In the genomic region with DNA sequence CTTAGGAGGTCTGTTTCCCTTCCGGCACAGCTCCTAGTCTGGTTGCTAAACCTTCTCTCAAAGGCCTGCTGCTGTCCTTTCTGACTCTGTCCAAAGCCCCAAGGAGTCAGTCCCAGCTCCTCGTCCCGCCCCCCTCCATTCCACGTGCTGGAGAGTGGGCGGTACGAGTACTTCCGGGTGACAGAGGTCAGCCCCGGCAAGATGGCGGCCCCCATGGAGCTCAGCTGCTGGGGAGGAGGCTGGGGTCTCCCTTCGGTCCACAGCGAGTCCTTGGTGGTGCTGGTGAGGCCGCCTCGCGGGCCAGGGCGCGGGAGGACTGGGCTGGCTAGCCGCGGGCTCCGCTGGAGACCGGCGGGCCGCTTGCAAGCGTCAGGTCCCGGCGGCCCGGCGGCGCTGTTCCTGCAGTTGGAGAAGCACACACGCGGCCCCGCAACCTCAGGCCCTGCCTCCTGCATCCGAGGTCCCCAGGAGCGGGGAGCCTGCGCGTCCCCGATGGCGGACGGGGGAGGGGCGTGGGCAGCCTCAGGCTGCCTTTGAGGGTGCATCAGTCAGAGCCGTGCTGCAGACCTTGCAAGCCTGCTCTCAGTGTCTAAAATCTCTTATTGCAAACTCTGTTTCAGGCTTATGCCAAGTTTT, we compare ENCODE assay signal across 7 mouse cellular contexts. TPM values are rescaled to one million over a fixed set of nuclear protein-coding genes. Genes with fewer than 3 reads are reported as not detected.
DNase-seq lines count a peak whose midpoint lies in the region; ATAC-seq and TF ChIP-seq lines count a peak whose summit lies in the region.

A gene (plus strand): TSS at position 175 of the 636 bp plus-strand sequence.

- H3K79me2 ChIP-seq in heart, adult 2 months (replicated peaks; ENCODE audit: control insufficient read depth, insufficient read depth, low read length), result no peaks in the 10 kb centered on the region

- H3K36me3 ChIP-seq in embryonic facial prominence, embryonic 12.5 days, result peaks cover 23% of the 10 kb centered on the region
- no peaks in the 10 kb centered on the region; the same call in 1 of the 2 replicates for H3K36me3 ChIP-seq in heart, adult 2 months (ENCODE audit: control insufficient read depth, insufficient read depth, low read length)
- no peaks in the 10 kb centered on the region; the same call in none of the 2 replicates for H3K36me3 ChIP-seq in kidney, adult 2 months (ENCODE audit: control insufficient read depth, insufficient read depth, low read length)
- H3K36me3 ChIP-seq in limb, embryonic 12.5 days, result peaks cover 28% of the 10 kb centered on the region
- H3K36me3 ChIP-seq in midbrain, embryonic 14.5 days (ENCODE audit: control insufficient read depth, insufficient read depth, low read length), result peaks cover 23% of the 10 kb centered on the region

- peak; percentile 93 for ATAC-seq in embryonic facial prominence, embryonic 12.5 days (ENCODE audit: insufficient number of reproducible peaks, insufficient read depth, low FRiP score, low TSS enrichment)
- ATAC-seq in limb, embryonic 12.5 days (ENCODE audit: insufficient number of reproducible peaks, insufficient read depth, low FRiP score, low TSS enrichment, low read depth), result peak; percentile 94
- ATAC-seq in midbrain, embryonic 14.5 days (ENCODE audit: low FRiP score, low TSS enrichment), result peak; percentile 99

- TF ChIP-seq CTCF in heart, adult 2 months (IDR thresholded peaks at IDR 0.05), result 0 out of 2 replicates have a peak, but pooled peaks have one; percentile 7
- no peak for TF ChIP-seq CTCF in kidney, adult 2 months (conservative IDR thresholded peaks at IDR 0.05; ENCODE audit: insufficient read depth, insufficient read length, low read depth, low read length)

- peak within 1 kb of the TSS; percentile 73 for H3K4me2 ChIP-seq in embryonic facial prominence, embryonic 12.5 days (replicated peaks)
- H3K4me2 ChIP-seq in limb, embryonic 12.5 days, result peak within 1 kb of the TSS; percentile 68
- peak within 1 kb of the TSS; percentile 78 for H3K4me2 ChIP-seq in midbrain, embryonic 14.5 days (ENCODE audit: low read length)

- DNase-seq in adrenal gland, postnatal 25 days, result peak; percentile 87
- peak; percentile 85 to 87 for DNase-seq in heart, adult 2 months
- peak; percentile 86 for DNase-seq in kidney, adult 2 months
- DNase-seq in midbrain, embryonic 14.5 days, result peak; percentile 92
- peak; percentile 58 for DNase-seq in spleen, adult 12 weeks (ENCODE audit: low spot score)

- 0 out of 2 replicates have a peak, but pooled peaks cover 3% of the 10 kb centered on the region for H3K4me1 ChIP-seq in embryonic facial prominence, embryonic 12.5 days
- H3K4me1 ChIP-seq in heart, adult 2 months (ENCODE audit: control insufficient read depth, insufficient read depth, low read length), result no peaks in the 10 kb centered on the region; the same call in 1 of the 2 replicates
- H3K4me1 ChIP-seq in kidney, adult 2 months (ENCODE audit: control insufficient read depth, insufficient read depth, low read length), result peaks cover 3% of the 10 kb centered on the region; the same call in 1 of the 2 replicates
- H3K4me1 ChIP-seq in limb, embryonic 12.5 days (replicated peaks), result peaks cover 7% of the 10 kb centered on the region
- 0 out of 2 replicates have a peak, but pooled peaks cover 7% of the 10 kb centered on the region for H3K4me1 ChIP-seq in midbrain, embryonic 14.5 days (ENCODE audit: control insufficient read depth, insufficient read depth, low read length)

- no peaks in the 10 kb centered on the region for H3K27me3 ChIP-seq in embryonic facial prominence, embryonic 12.5 days
- H3K27me3 ChIP-seq in heart, adult 2 months (ENCODE audit: control insufficient read depth, insufficient read depth, low read length), result no peaks in the 10 kb centered on the region
- no peaks in the 10 kb centered on the region for H3K27me3 ChIP-seq in kidney, adult 2 months (replicated peaks; ENCODE audit: control insufficient read depth, insufficient read depth, low read length)
- H3K27me3 ChIP-seq in limb, embryonic 12.5 days, result no peaks in the 10 kb centered on the region
- H3K27me3 ChIP-seq in midbrain, embryonic 14.5 days (ENCODE audit: control insufficient read depth, insufficient read depth, low read length), result no peaks in the 10 kb centered on the region

- 2% methylated on average over 40 of the region's 40 CpGs for WGBS in embryonic facial prominence, embryonic 12.5 days
- WGBS in heart, adult 2 months, result 2% methylated on average over 40 of the region's 40 CpGs
- WGBS in kidney, adult 2 months, result 2% methylated on average over 40 of the region's 40 CpGs
- WGBS in limb, embryonic 12.5 days, result 3% methylated on average over 40 of the region's 40 CpGs
- 3% methylated on average over 40 of the region's 40 CpGs for WGBS in midbrain, embryonic 14.5 days

- H3K27ac ChIP-seq in embryonic facial prominence, embryonic 12.5 days, result peak within 1 kb of the TSS; percentile 89
- peak within 1 kb of the TSS; percentile 60 for H3K27ac ChIP-seq in heart, adult 2 months
- H3K27ac ChIP-seq in kidney, adult 2 months (ENCODE audit: insufficient read depth, low read depth, low read length), result no peak within 1 kb of the TSS
- H3K27ac ChIP-seq in limb, embryonic 12.5 days, result peak within 1 kb of the TSS; percentile 90
- peak within 1 kb of the TSS; percentile 86 for H3K27ac ChIP-seq in midbrain, embryonic 14.5 days (replicated peaks; ENCODE audit: low read depth, low read length)

- intact Hi-C loops in heart, adult 2 months (cut with DNase I), result no loop called here

- no peak for TF ChIP-seq EP300 in heart, adult 2 months (IDR thresholded peaks at IDR 0.05; ENCODE audit: insufficient read depth, low read depth, low read length)

- H3K9me3 ChIP-seq in embryonic facial prominence, embryonic 12.5 days, result no peaks in the 10 kb centered on the region
- no peaks in the 10 kb centered on the region for H3K9me3 ChIP-seq in limb, embryonic 12.5 days
- no peaks in the 10 kb centered on the region for H3K9me3 ChIP-seq in midbrain, embryonic 14.5 days (ENCODE audit: control insufficient read depth, low read length)

- peak; percentile 36; the same call in 1 of the 2 replicates for TF ChIP-seq POLR2A in heart, adult 2 months (IDR thresholded peaks at IDR 0.05; ENCODE audit: insufficient read depth, low read depth, low read length)
- TF ChIP-seq POLR2A in kidney, adult 2 months (IDR thresholded peaks at IDR 0.05; ENCODE audit: low read depth, low read length), result no peak

- peak within 1 kb of the TSS; percentile 72 for H3K9ac ChIP-seq in embryonic facial prominence, embryonic 12.5 days
- peak within 1 kb of the TSS; percentile 82 for H3K9ac ChIP-seq in heart, adult 2 months (ENCODE audit: low read depth, low read length)
- H3K9ac ChIP-seq in limb, embryonic 12.5 days (replicated peaks), result peak within 1 kb of the TSS; percentile 83
- peak within 1 kb of the TSS; percentile 79 for H3K9ac ChIP-seq in midbrain, embryonic 14.5 days (replicated peaks; ENCODE audit: low read length)

- peak within 1 kb of the TSS; percentile 83 for H3K4me3 ChIP-seq in embryonic facial prominence, embryonic 12.5 days
- peak within 1 kb of the TSS; percentile 96 for H3K4me3 ChIP-seq in heart, adult 2 months
- peak within 1 kb of the TSS; percentile 97 for H3K4me3 ChIP-seq in kidney, adult 2 months (ENCODE audit: insufficient read depth, low read depth, low read length)
- H3K4me3 ChIP-seq in limb, embryonic 12.5 days (replicated peaks), result peak within 1 kb of the TSS; percentile 79
- peak within 1 kb of the TSS; percentile 91 for H3K4me3 ChIP-seq in midbrain, embryonic 14.5 days (replicated peaks; ENCODE audit: low read depth, low read length)

RNA-seq across cellular contexts. Expression of the gene that starts here (rescaled TPM):
- total RNA-seq in adrenal gland, postnatal 25 days (2021), result 22.6 and 25.0 TPM in 2 replicates
- 5.1 and 5.4 TPM in 2 replicates for polyA plus RNA-seq in embryonic facial prominence, embryonic 12.5 days (2016; fragmentation: Nextera tagmentation; extraction: Ambion mirVana)
- 1 to 10 TPM; 4.3 to 6.3 TPM for total RNA-seq in heart, adult 2 months (2021)
- polyA plus RNA-seq in heart, adult 2 months (2012; rRNA removed), result 4.0 and 7.8 TPM in 2 replicates
- 5.0 and 5.4 TPM in 2 replicates for polyA plus RNA-seq in kidney, adult 2 months (2012; rRNA removed)
- 4.9 and 5.4 TPM in 2 replicates for polyA plus RNA-seq in limb, embryonic 12.5 days (2016; fragmentation: Nextera tagmentation; extraction: Ambion mirVana)
- 6.7 and 8.4 TPM in 2 replicates for polyA plus RNA-seq in midbrain, embryonic 14.5 days (2014; fragmentation: Nextera tagmentation; extraction: Ambion mirVana)
